Mouse (Mus musculus): ENCODE data around the gene Tmcc3.

Tmcc3 gene

GRCm38 (mm10) chr10:94311511-94312006 lies at the start of gene Tmcc3:
Gene Tmcc3 (plus strand): TSS chr10:94311949.
- TF ChIP-seq GATA4 (IDR thresholded peaks at IDR 0.05; ENCODE audit: insufficient replicate concordance, low read length) = no peak

GRCm38 (mm10) chr10:94262646-94263045 lies 49.1 kb upstream of the Tmcc3 start:
- TF ChIP-seq GATA4 (IDR thresholded peaks at IDR 0.05; ENCODE audit: insufficient replicate concordance, low read length) = no peak

- no peak for TF ChIP-seq GATA4 (IDR thresholded peaks at IDR 0.05; ENCODE audit: insufficient replicate concordance, low read length)
These were observed 48.5 kb upstream of the Tmcc3 start for GRCm38 (mm10) chr10:94263211-94263610.

GRCm38 (mm10) chr10:94265656-94266542 lies 45.9 kb upstream of the Tmcc3 start:
- TF ChIP-seq GATA4 (IDR thresholded peaks at IDR 0.05; ENCODE audit: insufficient replicate concordance, low read length) = no peak

- TF ChIP-seq GATA4 (IDR thresholded peaks at IDR 0.05; ENCODE audit: insufficient replicate concordance, low read length) = no peak
These were observed 36.4 kb upstream of the Tmcc3 start for GRCm38 (mm10) chr10:94275321-94275720.

GRCm38 (mm10) chr10:94276511-94276910 lies 35.2 kb upstream of the Tmcc3 start:
- TF ChIP-seq GATA4 (IDR thresholded peaks at IDR 0.05; ENCODE audit: insufficient replicate concordance, low read length) = no peak

- TF ChIP-seq GATA4 (IDR thresholded peaks at IDR 0.05; ENCODE audit: insufficient replicate concordance, low read length) = no peak
These were observed 29.6 kb upstream of the Tmcc3 start for GRCm38 (mm10) chr10:94282179-94282578.

- TF ChIP-seq GATA4 (IDR thresholded peaks at IDR 0.05; ENCODE audit: insufficient replicate concordance, low read length) = no peak
These were observed 29.0 kb upstream of the Tmcc3 start for GRCm38 (mm10) chr10:94282797-94283196.

GRCm38 (mm10) chr10:94294437-94294836 lies 17.3 kb upstream of the Tmcc3 start:
- TF ChIP-seq GATA4 (IDR thresholded peaks at IDR 0.05; ENCODE audit: insufficient replicate concordance, low read length) = no peak

GRCm38 (mm10) chr10:94294933-94295750 lies 16.6 kb upstream of the Tmcc3 start:
- no peak for TF ChIP-seq GATA4 (IDR thresholded peaks at IDR 0.05; ENCODE audit: insufficient replicate concordance, low read length)

- no peak for TF ChIP-seq GATA4 (IDR thresholded peaks at IDR 0.05; ENCODE audit: insufficient replicate concordance, low read length)
These were observed 15.7 kb upstream of the Tmcc3 start for GRCm38 (mm10) chr10:94295923-94296605.

- no peak for TF ChIP-seq GATA4 (IDR thresholded peaks at IDR 0.05; ENCODE audit: insufficient replicate concordance, low read length)
These were observed 13.3 kb upstream of the Tmcc3 start, which contains the start of gene Gm4792 for GRCm38 (mm10) chr10:94298471-94298870. Gene Gm4792 (minus strand): TSS chr10:94298703.

GRCm38 (mm10) chr10:94299301-94299700 lies 12.4 kb upstream of the Tmcc3 start:
- TF ChIP-seq GATA4 (IDR thresholded peaks at IDR 0.05; ENCODE audit: insufficient replicate concordance, low read length) = no peak

- TF ChIP-seq GATA4 (IDR thresholded peaks at IDR 0.05; ENCODE audit: insufficient replicate concordance, low read length) = no peak
These were observed 7.6 kb upstream of the Tmcc3 start for GRCm38 (mm10) chr10:94304064-94304657.

- no peak for TF ChIP-seq GATA4 (IDR thresholded peaks at IDR 0.05; ENCODE audit: insufficient replicate concordance, low read length)
These were observed 6.2 kb upstream of the Tmcc3 start for GRCm38 (mm10) chr10:94305526-94305925.
